Mouse (Mus musculus) lung, postnatal 0 days (tissue): ENCODE results near the gene Nsun2.

Experiments
- CTCF ChIP-seq: IDR thresholded peaks from 2 replicates; pipeline ENCODE4 v1.5.1; 2016; ENCODE audit warnings: antibody characterized with exemption, mild to moderate bottlenecking
- EP300 ChIP-seq: IDR thresholded peaks from 2 replicates; pipeline ENCODE4 v1.6.1; 2016; ENCODE audit warnings: antibody characterized with exemption, mild to moderate bottlenecking, control low read depth

GRCm38 (mm10) chr13:69633988-69634387 is 100.4 kb downstream of the Nsun2 start:
- no peak for TF ChIP-seq CTCF
- TF ChIP-seq EP300, result no peak
